Mouse (Mus musculus) G1E (cell line): Measurements from ENCODE around the gene Myom1.

Source experiments
- CTCF ChIP-seq: IDR thresholded peaks from 2 replicates; pipeline ENCODE4 v1.5.1; 2012; ENCODE audit warnings: low read depth, low read length, inconsistent platforms, mixed read lengths
- GATA1 ChIP-seq: IDR thresholded peaks from 2 replicates; pipeline ENCODE4 v1.6.1; 2012; ENCODE audit warnings: borderline replicate concordance, low read length, inconsistent platforms, mixed read lengths
- GATA2 ChIP-seq: IDR thresholded peaks from 2 replicates; pipeline ENCODE4 v1.6.1; 2012; ENCODE audit warnings: low read depth, low read length, inconsistent platforms, borderline replicate concordance
- POLR2AphosphoS5 ChIP-seq: IDR thresholded peaks from 2 replicates; pipeline ENCODE4 v1.6.1; 2012; ENCODE audit warnings: low read depth, low read length, inconsistent platforms; ENCODE audit not compliant: insufficient replicate concordance
- TAL1 ChIP-seq: conservative IDR thresholded peaks from 2 replicates; pipeline ENCODE4 v1.6.1; 2012; ENCODE audit warnings: low read depth, low read length, inconsistent platforms, mixed read lengths

GRCm38 (mm10) chr17:71011931-71012662 is 9.7 kb downstream of the Myom1 start:
- no peak for TF ChIP-seq GATA1
- TF ChIP-seq CTCF: no peak
- no peak for TF ChIP-seq TAL1
- TF ChIP-seq GATA2: no peak
- TF ChIP-seq POLR2AphosphoS5: no peak
